Mouse (Mus musculus): ENCODE results near the gene Pard3b. TPM values are rescaled to one million over a fixed set of nuclear protein-coding genes. Genes with fewer than 3 reads are reported as not detected.

Gene Pard3b
- polyA plus RNA-seq, 1 experiment = 5.7 TPM

- 95% methylated on average over 2 of the region's 2 CpGs for WGBS
- DNase-seq = no peak
- Histone ChIP-seq H3K4me1 (ENCODE audit: control insufficient read depth, insufficient read depth, low read length) (peaks cover 4% of the 10 kb centered on the region; the same call in 1 of the 2 replicates), H3K4me3 (replicated peaks; ENCODE audit: extremely low read depth, low read depth, low read length) (no peak overlapping the region)
- TF ChIP-seq CTCF (IDR thresholded peaks at IDR 0.05; ENCODE audit: insufficient read depth, low read length) = no peak
- no peak for TF ChIP-seq POLR2A (IDR thresholded peaks at IDR 0.05; ENCODE audit: borderline replicate concordance, extremely low read depth, low read depth, low read length)
These were observed 772.7 kb downstream of the Pard3b start for GRCm38 (mm10) chr1:62411368-62411767.

DNA sequence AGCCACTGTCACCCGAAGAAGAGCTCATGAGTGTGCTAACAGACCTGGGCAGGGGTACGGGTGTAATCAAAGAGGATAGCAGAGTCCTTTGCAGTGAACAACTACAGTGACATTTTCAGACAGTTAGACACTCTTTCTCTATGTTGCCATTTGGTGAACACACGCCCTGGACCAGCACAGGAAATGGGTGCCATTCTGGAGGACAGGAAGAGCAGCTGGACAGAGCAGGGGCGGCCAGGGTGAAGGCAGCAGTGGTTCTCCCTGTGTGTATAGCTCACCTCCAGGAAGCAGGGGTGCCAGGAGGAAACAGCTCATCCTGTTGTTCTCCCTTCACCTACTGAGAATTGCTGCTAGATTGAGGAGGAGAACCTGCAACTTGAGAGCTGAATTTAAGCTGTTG, 773.4 kb downstream of the Pard3b start:
- TF ChIP-seq CTCF (IDR thresholded peaks at IDR 0.05; ENCODE audit: insufficient read depth, low read length) = no peak
- no peak for TF ChIP-seq POLR2A (IDR thresholded peaks at IDR 0.05; ENCODE audit: borderline replicate concordance, extremely low read depth, low read depth, low read length)
- 41% methylated on average over 4 of the region's 4 CpGs for WGBS
- Histone ChIP-seq H3K4me1 (ENCODE audit: control insufficient read depth, insufficient read depth, low read length) (peaks cover 6% of the 10 kb centered on the region; the same call in 1 of the 2 replicates), H3K4me3 (replicated peaks; ENCODE audit: extremely low read depth, low read depth, low read length) (no peak overlapping the region)
- no peak for DNase-seq

DNA sequence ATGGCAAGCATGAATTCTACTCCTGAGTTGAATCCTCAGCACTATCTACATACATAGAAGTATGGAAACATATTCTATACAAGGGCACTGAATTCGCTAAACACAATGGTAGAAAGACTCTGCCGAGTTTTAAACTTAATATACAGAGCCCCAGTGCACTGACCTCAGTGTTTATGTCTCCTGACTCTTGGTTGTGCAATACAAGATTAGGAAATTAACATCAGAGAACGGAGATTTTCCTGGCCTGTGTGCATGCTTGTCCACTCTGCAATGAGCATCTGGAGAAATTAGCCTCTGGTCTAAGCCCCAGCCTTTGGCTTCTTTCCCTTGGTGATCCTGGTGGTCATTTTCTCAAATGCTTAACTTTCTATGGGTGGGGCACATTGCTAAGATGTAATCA, 774.4 kb downstream of the Pard3b start:
- WGBS = 54% methylated on average over 3 of the region's 3 CpGs
- Histone ChIP-seq H3K4me3 (replicated peaks; ENCODE audit: extremely low read depth, low read depth, low read length) (no peak overlapping the region), H3K4me1 (ENCODE audit: control insufficient read depth, insufficient read depth, low read length) (peaks cover 7% of the 10 kb centered on the region; the same call in 1 of the 2 replicates)
- no peak for TF ChIP-seq POLR2A (IDR thresholded peaks at IDR 0.05; ENCODE audit: borderline replicate concordance, extremely low read depth, low read depth, low read length)
- TF ChIP-seq CTCF (IDR thresholded peaks at IDR 0.05; ENCODE audit: insufficient read depth, low read length) = no peak
- DNase-seq = no peak

DNA sequence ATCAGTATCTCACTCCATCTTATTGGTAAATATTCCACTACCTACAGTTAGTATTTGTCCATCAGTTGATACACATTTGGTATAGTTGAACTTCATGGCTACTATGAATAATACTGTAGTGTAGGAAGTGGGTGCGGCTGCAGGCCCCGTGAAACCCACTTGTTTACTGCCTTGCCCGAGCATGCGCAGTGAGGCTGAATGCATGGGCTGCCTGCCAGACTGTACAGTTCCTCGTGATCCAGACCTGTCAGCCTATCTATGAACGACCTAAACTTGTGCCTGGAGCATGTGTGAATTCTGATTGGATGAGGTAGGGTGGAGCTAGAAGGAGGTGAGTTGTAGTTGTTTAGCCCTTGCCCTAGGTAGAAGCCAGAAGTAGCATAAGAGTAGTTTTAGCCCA, 775.9 kb downstream of the Pard3b start:
- Histone ChIP-seq H3K4me1 (ENCODE audit: control insufficient read depth, insufficient read depth, low read length) (peaks cover 7% of the 10 kb centered on the region; the same call in 1 of the 2 replicates), H3K4me3 (replicated peaks; ENCODE audit: extremely low read depth, low read depth, low read length) (no peak overlapping the region)
- no peak for DNase-seq
- WGBS = 45% methylated on average over 6 of the region's 6 CpGs
- TF ChIP-seq CTCF (IDR thresholded peaks at IDR 0.05; ENCODE audit: insufficient read depth, low read length) (no peak), POLR2A (IDR thresholded peaks at IDR 0.05; ENCODE audit: borderline replicate concordance, extremely low read depth, low read depth, low read length) (no peak)

- DNase-seq = no peak
- WGBS = 63% methylated on average over 10 of the region's 10 CpGs
- TF ChIP-seq CTCF (IDR thresholded peaks at IDR 0.05; ENCODE audit: insufficient read depth, low read length) (no peak), POLR2A (IDR thresholded peaks at IDR 0.05; ENCODE audit: borderline replicate concordance, extremely low read depth, low read depth, low read length) (no peak)
- Histone ChIP-seq H3K4me3 (replicated peaks; ENCODE audit: extremely low read depth, low read depth, low read length) (no peak overlapping the region), H3K4me1 (ENCODE audit: control insufficient read depth, insufficient read depth, low read length) (peaks cover 7% of the 10 kb centered on the region; the same call in 1 of the 2 replicates)
These were observed 778.2 kb downstream of the Pard3b start for GRCm38 (mm10) chr1:62416627-62417374.

DNA sequence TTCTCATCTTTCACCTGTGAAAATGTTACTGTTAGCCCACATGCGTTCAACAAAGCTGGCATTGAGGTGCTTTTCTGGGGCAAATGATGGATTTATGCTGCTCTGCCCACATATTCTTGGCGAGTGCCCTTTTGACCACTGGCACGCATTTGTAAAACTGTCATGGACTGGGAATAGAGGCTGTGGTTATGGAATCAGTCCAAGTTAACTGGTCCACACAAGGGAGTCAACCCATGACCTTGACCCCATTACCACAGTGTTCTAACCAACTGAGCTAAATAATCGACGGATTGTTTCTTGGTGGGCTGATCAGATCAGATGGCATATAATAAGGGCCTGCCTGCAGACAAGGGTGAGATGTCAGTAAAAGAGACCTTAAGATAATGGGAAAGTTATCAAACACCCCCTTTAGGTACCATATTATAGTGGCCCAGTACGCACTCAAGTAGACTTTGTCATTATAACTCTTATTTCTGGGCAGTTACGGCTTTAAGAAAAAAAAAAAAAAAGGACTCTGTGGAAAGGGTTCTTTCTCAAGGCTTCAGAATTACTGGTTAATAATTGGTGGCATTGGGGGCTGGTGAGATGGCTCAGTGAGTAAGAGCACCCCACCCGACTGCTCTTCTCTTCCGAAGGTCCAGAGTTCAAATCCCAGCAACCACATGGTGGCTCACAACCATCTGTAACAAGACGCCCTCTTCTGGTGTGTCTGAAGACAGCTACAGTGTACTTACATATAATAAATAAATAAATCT, 784.4 kb downstream of the Pard3b start:
- TF ChIP-seq CTCF (IDR thresholded peaks at IDR 0.05; ENCODE audit: insufficient read depth, low read length) (no peak), POLR2A (IDR thresholded peaks at IDR 0.05; ENCODE audit: borderline replicate concordance, extremely low read depth, low read depth, low read length) (no peak)
- Histone ChIP-seq H3K4me1 (ENCODE audit: control insufficient read depth, insufficient read depth, low read length) (no peaks in the 10 kb centered on the region), H3K4me3 (replicated peaks; ENCODE audit: extremely low read depth, low read depth, low read length) (no peak overlapping the region)
- 85% methylated on average over 10 of the region's 10 CpGs for WGBS
- DNase-seq = no peak

GRCm38 (mm10) chr1:62425369-62425768, 786.7 kb downstream of the Pard3b start:
- TF ChIP-seq POLR2A (IDR thresholded peaks at IDR 0.05; ENCODE audit: borderline replicate concordance, extremely low read depth, low read depth, low read length) (no peak), CTCF (IDR thresholded peaks at IDR 0.05; ENCODE audit: insufficient read depth, low read length) (no peak)
- H3K4me1 ChIP-seq (ENCODE audit: control insufficient read depth, insufficient read depth, low read length) = no peaks in the 10 kb centered on the region
- no peak for DNase-seq
- H3K4me3 ChIP-seq (replicated peaks; ENCODE audit: extremely low read depth, low read depth, low read length) = no peak overlapping the region
- 87% methylated on average over 2 of the region's 2 CpGs for WGBS

DNA sequence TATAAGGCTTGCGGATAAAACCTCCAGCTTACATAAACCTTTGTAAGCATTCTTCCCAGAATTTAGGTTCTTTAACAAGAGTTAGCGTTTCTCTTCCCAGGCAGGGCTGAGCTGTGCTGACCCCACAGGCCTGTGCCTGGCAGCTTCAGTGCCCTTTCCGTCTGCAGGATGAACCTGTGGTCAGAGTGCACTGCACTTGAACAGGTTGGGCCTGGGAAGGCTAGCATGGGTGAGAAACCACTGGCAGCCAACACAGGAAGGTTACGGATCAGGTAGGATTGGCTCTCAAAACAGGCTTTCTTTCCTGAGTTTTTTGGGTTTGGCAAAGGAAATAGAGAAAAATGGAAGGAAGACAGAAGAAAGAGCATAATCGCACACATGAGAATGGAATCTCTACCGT, 790.1 kb downstream of the Pard3b start:
- 76% methylated on average over 6 of the region's 6 CpGs for WGBS
- no peak overlapping the region for H3K4me3 ChIP-seq (replicated peaks; ENCODE audit: extremely low read depth, low read depth, low read length)
- no peaks in the 10 kb centered on the region for H3K4me1 ChIP-seq (ENCODE audit: control insufficient read depth, insufficient read depth, low read length)
- TF ChIP-seq CTCF (IDR thresholded peaks at IDR 0.05; ENCODE audit: insufficient read depth, low read length) = no peak
- no peak for TF ChIP-seq POLR2A (IDR thresholded peaks at IDR 0.05; ENCODE audit: borderline replicate concordance, extremely low read depth, low read depth, low read length)
- no peak for DNase-seq

GRCm38 (mm10) chr1:62429333-62430182, 790.9 kb downstream of the Pard3b start:
- 80% methylated on average over 17 of the region's 17 CpGs for WGBS
- Histone ChIP-seq H3K4me3 (replicated peaks; ENCODE audit: extremely low read depth, low read depth, low read length) (no peak overlapping the region), H3K4me1 (ENCODE audit: control insufficient read depth, insufficient read depth, low read length) (no peaks in the 10 kb centered on the region)
- no peak for TF ChIP-seq POLR2A (IDR thresholded peaks at IDR 0.05; ENCODE audit: borderline replicate concordance, extremely low read depth, low read depth, low read length)
- TF ChIP-seq CTCF (IDR thresholded peaks at IDR 0.05; ENCODE audit: insufficient read depth, low read length) = no peak
- DNase-seq = no peak
